Mouse (Mus musculus): ENCODE results near the gene Parvg.

- TF ChIP-seq NELFE (IDR thresholded peaks at IDR 0.05; ENCODE audit: low read depth, low read length) (no peak), UBTF (IDR thresholded peaks at IDR 0.05; ENCODE audit: borderline replicate concordance, insufficient read depth, low read depth, low read length) (no peak), ZKSCAN1 (IDR thresholded peaks at IDR 0.05; ENCODE audit: low read depth, low read length) (no peak), CTCF (IDR thresholded peaks at IDR 0.05 in 2 of 3, conservative IDR thresholded peaks at IDR 0.05 in 1 of 3; ENCODE audit: control insufficient read depth in 1 of 3, insufficient read depth in 1 of 3, low read depth in 2 of 3, low read length in 3 of 3, poor library complexity in 1 of 3, severe bottlenecking in 1 of 3) (no peak), NRF1 (IDR thresholded peaks at IDR 0.05; ENCODE audit: insufficient read depth, low read depth, low read length, poor library complexity, severe bottlenecking) (no peak)
Measured at GRCm38 (mm10) chr15:84328870-84329269, 5.0 kb downstream of the Parvg start.

Data from MEL (cell line).